Mouse (Mus musculus): ENCODE results near the gene Rnf183. TPM values are rescaled to one million over a fixed set of nuclear protein-coding genes. Genes with fewer than 3 reads are reported as not detected.

Rnf183 gene
- total RNA-seq, 4 experiments from 2014 or later = not detected

- DNase-seq (ENCODE audit: low spot score in 2 of 2) = no peak
Measured at GRCm38 (mm10) chr4:62384159-62384558, 50.9 kb downstream of the Rnf183 start.

DNA sequence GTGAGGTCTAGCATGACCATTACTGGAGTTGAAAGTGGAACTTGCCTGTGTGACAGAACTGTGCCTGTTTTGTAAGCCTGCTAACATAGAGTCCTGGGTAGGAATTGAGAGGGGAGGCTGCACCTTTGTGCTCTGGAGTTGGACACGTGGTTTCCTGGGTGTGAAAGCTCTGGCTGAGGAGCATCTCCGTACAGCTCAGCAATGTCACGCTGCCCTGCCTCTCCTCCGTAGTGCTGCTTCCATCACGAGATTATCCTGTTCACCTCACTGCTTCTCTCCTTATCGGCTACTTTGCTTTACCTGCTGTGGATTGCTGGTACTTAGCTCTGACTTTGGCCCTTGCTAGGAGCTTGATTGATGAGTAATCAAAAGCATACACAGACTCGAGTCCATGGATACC lies 51.3 kb downstream of the Rnf183 start:
- no peak for DNase-seq (ENCODE audit: low spot score in 2 of 2)

DNA sequence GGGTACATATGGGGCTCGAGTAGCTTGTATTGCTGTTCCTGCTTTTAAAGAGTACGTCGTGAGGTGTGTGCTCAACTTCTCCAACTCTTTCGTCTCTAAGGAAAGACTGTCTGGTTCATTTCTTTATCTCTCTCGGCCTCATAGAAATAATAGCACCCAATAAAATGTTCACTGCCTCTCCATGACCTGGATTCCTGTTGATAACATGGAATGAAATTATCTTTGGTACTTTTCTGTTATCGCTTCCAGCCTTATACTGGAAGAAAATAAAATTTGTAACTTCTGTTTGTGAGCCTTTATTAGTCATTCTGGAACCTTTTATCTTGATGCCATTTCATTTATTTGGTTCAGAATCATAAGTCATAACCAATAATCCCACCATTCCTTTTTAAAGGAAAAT lies 51.8 kb downstream of the Rnf183 start:
- no peak for DNase-seq (ENCODE audit: low spot score in 2 of 2)

- no peak for DNase-seq (ENCODE audit: low spot score in 2 of 2)
Measured at GRCm38 (mm10) chr4:62379724-62380381, 55.2 kb downstream of the Rnf183 start.

Other genes starting within 250 kb of the Rnf183 start
- 10 to 100 TPM; 20.7 to 27.1 (median 25.0) TPM for gene Zfp37, start 204.2 kb downstream of the Rnf183 start, total RNA-seq (2022)
- 10 to 100 TPM in 1 of 4 experiments, 1 to 10 TPM in 3; 7.9 to 11.2 (median 9.4) TPM for gene Slc31a2, start 172.7 kb downstream of the Rnf183 start, total RNA-seq (2022)
- 10 to 100 TPM; 34.7 to 40.4 (median 38.3) TPM for gene Fkbp15, start 74.7 kb downstream of the Rnf183 start, total RNA-seq (2022)
- 10 to 100 TPM; 12.1 to 13.9 (median 13.0) TPM for gene Slc31a1, start 74.5 kb downstream of the Rnf183 start, total RNA-seq (2022)
- gene Cdc26, start 26.6 kb downstream of the Rnf183 start, total RNA-seq (2022) = 10 to 100 TPM; 47.8 to 58.0 (median 54.3) TPM
- 10 to 100 TPM; 11.4 to 13.8 (median 12.6) TPM for gene Prpf4, start 26.5 kb downstream of the Rnf183 start, total RNA-seq (2022)
- 10 to 100 TPM in 2 of 4 experiments, 1 to 10 TPM in 2; 9.1 to 11.4 (median 10.6) TPM for gene Wdr31, start 35.6 kb upstream of the Rnf183 start, total RNA-seq (2022)
- under 1 TPM in 3 of 4 experiments, not detected in 1; 0.32 to 0.61 (median 0.41) TPM for gene Bspry, start 44.8 kb upstream of the Rnf183 start, total RNA-seq (2022)
- 1 to 10 TPM; 7.8 to 9.6 (median 9.5) TPM for gene Hdhd3, start 68.2 kb upstream of the Rnf183 start, total RNA-seq (2022)
- 10 to 100 TPM; 35.5 to 39.6 (median 36.9) TPM for gene Alad, start 84.7 kb upstream of the Rnf183 start, total RNA-seq (2022)
- gene Pole3, start 89.8 kb upstream of the Rnf183 start, total RNA-seq (2022) = 10 to 100 TPM; 27.6 to 29.5 (median 28.3) TPM
- under 1 TPM; 0.35 to 0.73 (median 0.44) TPM for gene 4933430I17Rik, start 90.1 kb upstream of the Rnf183 start, total RNA-seq (2022)
- gene Rgs3, start 124.6 kb upstream of the Rnf183 start, total RNA-seq (2022) = 10 to 100 TPM; 30.4 to 34.1 (median 32.8) TPM